Mouse (Mus musculus) ES-E14 (cell line): ENCODE results near the gene Gm20683. TPM values are rescaled to one million over a fixed set of nuclear protein-coding genes. Genes with fewer than 3 reads are reported as not detected.

Experiments
- DNase-seq: peaks from one replicate; pipeline ENCODE4 v3.0.0-alpha.2; 2013; ENCODE audit warnings: low read depth, low spot score
- H3K27ac ChIP-seq: 2 replicates; pipeline ENCODE4 v1.5.1; 2012; ENCODE audit warnings: low read depth, mild to moderate bottlenecking, low read length, moderate library complexity, mixed read lengths; ENCODE audit not compliant: poor library complexity, insufficient read depth, severe bottlenecking
- H3K36me3 ChIP-seq: 2 replicates; pipeline ENCODE4 v1.6.1; 2012; ENCODE audit warnings: mild to moderate bottlenecking, low read length, moderate library complexity, mixed read lengths; ENCODE audit not compliant: control insufficient read depth, poor library complexity, insufficient read depth, severe bottlenecking
- H3K4me1 ChIP-seq, 2 experiments: fragments of 150-350 bp in 1 of 2; sonication (generic) in 1 of 2; 2 replicates each; pipeline ENCODE4 v1.6.1; 2012; ENCODE audit warnings: low read length in 2 of 2, mild to moderate bottlenecking in 1 of 2, mixed read lengths in 1 of 2; ENCODE audit not compliant: control insufficient read depth in 2 of 2, insufficient read depth in 2 of 2, poor library complexity in 1 of 2
- H3K4me3 ChIP-seq, 2 experiments: fragments of 150-350 bp in 1 of 2; sonication (generic) in 1 of 2; 2 replicates each; pipeline ENCODE4 v1.5.1; 2012; ENCODE audit warnings: low read length in 2 of 2, low read depth in 1 of 2, mild to moderate bottlenecking in 1 of 2, mixed read lengths in 1 of 2; ENCODE audit not compliant: insufficient read depth in 1 of 2, poor library complexity in 1 of 2, severe bottlenecking in 1 of 2
- H3K9ac ChIP-seq: 2 replicates; pipeline ENCODE4 v1.6.1; 2012; ENCODE audit warnings: low read depth, mild to moderate bottlenecking, low read length, mixed read lengths; ENCODE audit not compliant: poor library complexity, insufficient read depth, severe bottlenecking
- H3K9me3 ChIP-seq: fragments of 150-350 bp; sonication (generic); 2 replicates; pipeline ENCODE4 v1.6.1; 2012; ENCODE audit warnings: low read depth, mild to moderate bottlenecking, low read length; ENCODE audit not compliant: control insufficient read depth, insufficient read depth
- CHD2 ChIP-seq: IDR thresholded peaks from 2 replicates; pipeline ENCODE4 v1.6.1; 2014; ENCODE audit warnings: mild to moderate bottlenecking, low read depth, low read length, inconsistent platforms
- HCFC1 ChIP-seq: IDR thresholded peaks from 2 replicates; pipeline ENCODE4 v1.6.1; 2012; ENCODE audit warnings: low read length, inconsistent platforms, borderline replicate concordance; ENCODE audit not compliant: insufficient read depth
- MAFK ChIP-seq: IDR thresholded peaks from 2 replicates; pipeline ENCODE4 v1.6.1; 2014; ENCODE audit warnings: mild to moderate bottlenecking, low read depth, low read length, inconsistent platforms; ENCODE audit not compliant: insufficient read depth
- ZC3H11A ChIP-seq: IDR thresholded peaks from 2 replicates; pipeline ENCODE4 v1.6.1; 2012; ENCODE audit warnings: low read depth, mild to moderate bottlenecking, inconsistent platforms, low read length, borderline replicate concordance
- ZNF384 ChIP-seq: IDR thresholded peaks from 2 replicates; pipeline ENCODE4 v1.6.1; 2012; ENCODE audit warnings: low read depth, low read length, inconsistent platforms
- in situ Hi-C, 2 experiments: fragments of 600-800 bp; cut with MboI; formaldehyde crosslinking; loops; one replicate each; pipeline ENCODE4 v1.15.1; 2025; ENCODE audit warnings: low sequenced_read_pairs in 2 of 2, inconsistent platforms in 1 of 2; ENCODE audit not compliant: unreplicated experiment in 2 of 2
- total RNA-seq: library from RNA; depleted of rRNA; stranded (reverse); fragments of 300-350 nt; gene quantifications from 2 replicates; pipeline ENCODE4 v1.2.3, GENCODE M21; 2012

Gene Gm20683
- total RNA-seq, 1 experiment, result 2.0 TPM

GRCm38 (mm10) chr17:25875171-25876136 is 33.9 kb upstream of the Gm20683 start:
- Histone ChIP-seq H3K4me3 (peak overlapping the region; percentile 75 to 82), H3K27ac (no peak overlapping the region), H3K4me1 (peaks cover 0 to 23% of the 10 kb centered on the region in 2 experiments; a peak in 2 of 4 replicates), H3K9ac (peak overlapping the region; percentile 77), H3K36me3 (peaks cover 12% of the 10 kb centered on the region), H3K9me3 (no peaks in the 10 kb centered on the region)
- no peak for DNase-seq
- TF ChIP-seq MAFK, result no peak
- peak; percentile 84 for TF ChIP-seq HCFC1
- in situ Hi-C loops, result no loop called here

GRCm38 (mm10) chr17:25874721-25875170 is 33.2 kb upstream of the Gm20683 start, which contains the start of gene Mettl26:
Mettl26 (plus strand) TSS chr17:25875074.
- peaks cover 0 to 16% of the 10 kb centered on the region in 2 experiments; a peak in 2 of 4 replicates for H3K4me1 ChIP-seq
- H3K9ac ChIP-seq, result peak within 1 kb of the TSS; percentile 77
- peak within 1 kb of the TSS; percentile 75 to 82 for H3K4me3 ChIP-seq
- H3K9me3 ChIP-seq, result no peaks in the 10 kb centered on the region
- peaks cover 12% of the 10 kb centered on the region for H3K36me3 ChIP-seq
- H3K27ac ChIP-seq, result no peak within 1 kb of the TSS
- in situ Hi-C loops, result no loop called here
- TF ChIP-seq HCFC1 (no peak), MAFK (peak; percentile 84; the same call in 1 of the 2 replicates), ZC3H11A (no peak), ZNF384 (no peak), CHD2 (peak; percentile 28; the same call in 1 of the 2 replicates)
- DNase-seq, result peak; percentile 79

- Histone ChIP-seq H3K9me3 (no peaks in the 10 kb centered on the region), H3K27ac (no peak overlapping the region), H3K4me1 (peaks cover 0 to 19% of the 10 kb centered on the region in 2 experiments; a peak in 2 of 4 replicates), H3K4me3 (peak overlapping the region; percentile 66 to 82), H3K36me3 (peaks cover 12% of the 10 kb centered on the region), H3K9ac (peak overlapping the region; percentile 25; the same call in 1 of the 2 replicates)
- TF ChIP-seq MAFK (no peak), CHD2 (no peak), ZC3H11A (no peak), ZNF384 (no peak)
- in situ Hi-C loops, result no loop called here
- DNase-seq, result no peak
These were observed 32.7 kb upstream of the Gm20683 start for GRCm38 (mm10) chr17:25874148-25874720.

- no peak for TF ChIP-seq MAFK
- no peak for TF ChIP-seq HCFC1
- no peak for TF ChIP-seq ZC3H11A
- TF ChIP-seq CHD2, result no peak
- no peak for TF ChIP-seq ZNF384
- peaks cover 10% of the 10 kb centered on the region for H3K36me3 ChIP-seq
- no peak overlapping the region for H3K4me3 ChIP-seq
- peaks cover 4 to 16% of the 10 kb centered on the region in 2 experiments; a peak in 3 of 4 replicates for H3K4me1 ChIP-seq
- no peak overlapping the region for H3K27ac ChIP-seq
- in situ Hi-C loops, result no loop called here
- H3K9me3 ChIP-seq, result no peaks in the 10 kb centered on the region
- no peak overlapping the region for H3K9ac ChIP-seq
- DNase-seq, result no peak
These were observed 32.0 kb upstream of the Gm20683 start for GRCm38 (mm10) chr17:25873405-25874147.
